ENCODE assay signal across 11 mouse cellular contexts in the genomic region with DNA sequence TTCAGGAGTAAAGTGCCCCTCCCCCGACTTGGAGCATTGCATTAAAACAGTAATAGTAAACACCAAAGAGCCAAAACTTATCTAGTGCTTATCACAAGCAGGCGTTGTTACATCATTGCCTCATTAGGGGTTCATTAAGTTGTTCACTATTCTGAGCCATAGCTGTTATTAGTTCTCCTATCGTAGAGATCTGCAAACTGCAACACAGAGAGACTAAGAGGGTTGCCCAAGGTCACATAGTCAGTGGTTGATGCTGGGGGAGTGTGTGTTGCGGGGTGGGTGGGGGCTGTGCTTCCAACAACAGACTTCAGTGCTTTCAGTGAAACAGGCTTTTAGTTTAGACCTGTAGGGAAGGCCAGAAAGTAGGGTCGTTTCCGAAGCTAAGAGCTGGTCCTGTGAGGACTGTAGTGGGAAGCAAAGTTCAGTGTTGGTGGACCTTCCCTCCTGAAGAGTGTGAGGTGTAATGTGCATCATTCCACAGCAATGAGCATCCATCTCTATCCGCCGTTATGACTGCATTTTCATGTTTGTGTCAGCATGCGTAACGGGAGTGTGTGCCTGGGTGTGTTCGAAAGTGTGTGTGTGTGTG. TPM values are rescaled to one million over a fixed set of nuclear protein-coding genes. Genes with fewer than 3 reads are reported as not detected.
A peak's percentile ranks its signal among the peaks of the same experiment; 100 is the strongest.
DNase-seq lines count a peak whose midpoint lies in the region; ATAC-seq and TF ChIP-seq lines count a peak whose summit lies in the region.
"Had no signal": no experiment of that assay in that cellular context is flagged by ENCODE, and none has a peak within 500 bp of the region (broad histone marks: within the 10 kb centered on the region; RNA-seq: fewer than 3 reads in every experiment).

No protein-coding gene starts in this region.

- H3K27ac ChIP-seq in heart, embryonic 13.5 days (replicated peaks) = no peak overlapping the region
- no peak overlapping the region for H3K27ac ChIP-seq in heart, adult 2 months
- H3K27ac ChIP-seq in embryonic facial prominence, embryonic 14.5 days (replicated peaks; ENCODE audit: low read depth, low read length) = peak overlapping the region; percentile 63
- H3K27ac ChIP-seq in limb, embryonic 14.5 days (replicated peaks; ENCODE audit: low read depth, low read length) = no peak overlapping the region
- H3K27ac ChIP-seq in cerebellum, adult 2 months (ENCODE audit: insufficient read depth, low read length) = no peak overlapping the region
- H3K27ac ChIP-seq: macrophage had no signal

- 3% methylated on average over 11 of the region's 11 CpGs for WGBS in heart, embryonic 13.5 days
- 17% methylated on average over 11 of the region's 11 CpGs for WGBS in heart, adult 2 months
- 11% methylated on average over 11 of the region's 11 CpGs for WGBS in embryonic facial prominence, embryonic 14.5 days
- WGBS in limb, embryonic 14.5 days = 7% methylated on average over 11 of the region's 11 CpGs
- 17% methylated on average over 11 of the region's 11 CpGs for WGBS in cerebellum, adult 2 months

- H3K9ac ChIP-seq in heart, embryonic 13.5 days = no peak overlapping the region
- H3K9ac ChIP-seq in heart, adult 2 months (ENCODE audit: low read depth, low read length) = no peak overlapping the region
- peak overlapping the region; percentile 74; the same call in 1 of the 2 replicates for H3K9ac ChIP-seq in embryonic facial prominence, embryonic 14.5 days (ENCODE audit: low read depth, low read length)
- no peak overlapping the region for H3K9ac ChIP-seq in limb, embryonic 14.5 days (ENCODE audit: low read depth, low read length, severe bottlenecking)

- H3K4me2 ChIP-seq in heart, embryonic 13.5 days = no peak overlapping the region
- peak overlapping the region; percentile 99 for H3K4me2 ChIP-seq in embryonic facial prominence, embryonic 14.5 days (ENCODE audit: low read depth, low read length)
- no peak overlapping the region for H3K4me2 ChIP-seq in limb, embryonic 14.5 days (replicated peaks; ENCODE audit: low read depth, low read length, severe bottlenecking)

- no peak for ATAC-seq in heart, embryonic 13.5 days (ENCODE audit: extremely low read depth, insufficient number of reproducible peaks, low FRiP score, low TSS enrichment)
- ATAC-seq in embryonic facial prominence, embryonic 14.5 days (ENCODE audit: low read depth) = no peak
- no peak for ATAC-seq in limb, embryonic 14.5 days (ENCODE audit: low FRiP score, low read depth)

- DNase-seq in heart, adult 2 months = no peak
- peak; percentile 15 for DNase-seq in 416B (ENCODE audit: low read depth)
- no peak for DNase-seq in embryonic facial prominence, embryonic 14.5 days (ENCODE audit: low spot score)
- DNase-seq in limb, embryonic 14.5 days (ENCODE audit: low spot score) = no peak
- no peak for DNase-seq in T-cell, adult 2 months (ENCODE audit: low spot score)
- no peak for DNase-seq in cerebellum, adult 2 months
- DNase-seq in layer of hippocampus, adult 9-11 months = no peak
- DNase-seq: kidney, adult 11 months had no signal

- no peaks in the 10 kb centered on the region for H3K9me3 ChIP-seq in heart, embryonic 13.5 days
- H3K9me3 ChIP-seq in embryonic facial prominence, embryonic 14.5 days (ENCODE audit: control insufficient read depth, low read length) = no peaks in the 10 kb centered on the region
- H3K9me3 ChIP-seq in limb, embryonic 14.5 days (ENCODE audit: control insufficient read depth, low read length) = no peaks in the 10 kb centered on the region

- intact Hi-C loops in heart, adult 2 months (cut with DNase I) = no loop called here

- no peaks in the 10 kb centered on the region for H3K79me2 ChIP-seq in heart, adult 2 months (replicated peaks; ENCODE audit: control insufficient read depth, insufficient read depth, low read length)

- no peak for TF ChIP-seq EP300 in heart, adult 2 months (IDR thresholded peaks at IDR 0.05; ENCODE audit: insufficient read depth, low read depth, low read length)

- H3K4me1 ChIP-seq in heart, embryonic 13.5 days = peaks cover 56% of the 10 kb centered on the region
- peaks cover 1% of the 10 kb centered on the region; the same call in 1 of the 2 replicates for H3K4me1 ChIP-seq in heart, adult 2 months (ENCODE audit: control insufficient read depth, insufficient read depth, low read length)
- peaks cover 22% of the 10 kb centered on the region for H3K4me1 ChIP-seq in embryonic facial prominence, embryonic 14.5 days (ENCODE audit: control insufficient read depth, insufficient read depth, low read length)
- peaks cover 28% of the 10 kb centered on the region for H3K4me1 ChIP-seq in limb, embryonic 14.5 days (ENCODE audit: control insufficient read depth, insufficient read depth, low read length)
- H3K4me1 ChIP-seq in cerebellum, adult 2 months (ENCODE audit: control insufficient read depth, insufficient read depth, low read length) = peaks cover 11% of the 10 kb centered on the region; the same call in 1 of the 2 replicates

- no peak for TF ChIP-seq POLR2A in heart, adult 2 months (IDR thresholded peaks at IDR 0.05; ENCODE audit: insufficient read depth, low read depth, low read length)
- no peak for TF ChIP-seq POLR2A in limb, embryonic 14.5 days (IDR thresholded peaks at IDR 0.05; ENCODE audit: borderline replicate concordance, extremely low read depth, insufficient read depth, insufficient read length)
- TF ChIP-seq POLR2A in cerebellum, adult 2 months (IDR thresholded peaks at IDR 0.05; ENCODE audit: borderline replicate concordance, insufficient read depth, low read length) = no peak

- TF ChIP-seq CTCF in heart, adult 2 months (IDR thresholded peaks at IDR 0.05) = no peak
- no peak for TF ChIP-seq CTCF in cerebellum, adult 2 months (IDR thresholded peaks at IDR 0.05; ENCODE audit: borderline replicate concordance, insufficient read depth, low read depth, low read length)

- no peaks in the 10 kb centered on the region for H3K36me3 ChIP-seq in heart, embryonic 13.5 days
- no peaks in the 10 kb centered on the region for H3K36me3 ChIP-seq in heart, adult 2 months (ENCODE audit: control insufficient read depth, insufficient read depth, low read length)
- H3K36me3 ChIP-seq in embryonic facial prominence, embryonic 14.5 days (ENCODE audit: control insufficient read depth, insufficient read depth, low read length) = no peaks in the 10 kb centered on the region
- no peaks in the 10 kb centered on the region for H3K36me3 ChIP-seq in limb, embryonic 14.5 days (ENCODE audit: control insufficient read depth, insufficient read depth, low read length)

- H3K27me3 ChIP-seq in heart, embryonic 13.5 days (replicated peaks) = peaks cover 99% of the 10 kb centered on the region
- peaks cover 57% of the 10 kb centered on the region for H3K27me3 ChIP-seq in heart, adult 2 months (ENCODE audit: control insufficient read depth, insufficient read depth, low read length)
- peaks cover 85% of the 10 kb centered on the region for H3K27me3 ChIP-seq in embryonic facial prominence, embryonic 14.5 days (replicated peaks; ENCODE audit: control insufficient read depth, insufficient read depth, low read length)
- H3K27me3 ChIP-seq in limb, embryonic 14.5 days (ENCODE audit: control insufficient read depth, insufficient read depth, low read length) = peaks cover 96% of the 10 kb centered on the region
- peaks cover 45% of the 10 kb centered on the region; the same call in 1 of the 2 replicates for H3K27me3 ChIP-seq in cerebellum, adult 2 months (ENCODE audit: control insufficient read depth, insufficient read depth, low read length)

- peak overlapping the region; percentile 37; the same call in 1 of the 2 replicates for H3K4me3 ChIP-seq in heart, embryonic 13.5 days
- no peak overlapping the region for H3K4me3 ChIP-seq in heart, adult 2 months
- peak overlapping the region; percentile 60 for H3K4me3 ChIP-seq in embryonic facial prominence, embryonic 14.5 days (ENCODE audit: low read depth, low read length)
- H3K4me3 ChIP-seq in limb, embryonic 14.5 days (replicated peaks; ENCODE audit: low read length) = peak overlapping the region; percentile 12; the same call in 1 of the 2 replicates
- H3K4me3 ChIP-seq in cerebellum, adult 2 months (replicated peaks; ENCODE audit: insufficient read depth, low read depth, low read length) = no peak overlapping the region

RNA-seq across cellular contexts. Expression of a gene that starts 4.2 kb away (rescaled TPM):
- polyA plus RNA-seq in heart, embryonic 13.5 days (2015; fragmentation: Nextera tagmentation; extraction: Ambion mirVana) = 0.09 and 0.33 TPM in 2 replicates
- not detected for total RNA-seq in heart, adult 2 months (2021)
- not detected in 2 replicates for polyA plus RNA-seq in heart, adult 2 months (2012; rRNA removed)
- 5.5 and 5.7 TPM in 2 replicates for polyA plus RNA-seq in embryonic facial prominence, embryonic 14.5 days (2014; fragmentation: Nextera tagmentation; extraction: Ambion mirVana)
- polyA plus RNA-seq in limb, embryonic 14.5 days (2012; rRNA removed) = 3.6 and 3.9 TPM in 2 replicates
- polyA plus RNA-seq in limb, embryonic 14.5 days (2014; fragmentation: Nextera tagmentation; extraction: Ambion mirVana) = 3.1 and 4.6 TPM in 2 replicates
- polyA plus RNA-seq in cerebellum, adult 2 months (2012; rRNA removed) = not detected in 2 replicates
- total RNA-seq: heart, adult 18-20 months had no signal
- polyA plus RNA-seq: macrophage had no signal

RNA-seq across cellular contexts. Expression of a gene that starts 14.4 kb away (rescaled TPM):
- 0.29 and 0.60 TPM in 2 replicates for polyA plus RNA-seq in heart, embryonic 13.5 days (2015; fragmentation: Nextera tagmentation; extraction: Ambion mirVana)
- total RNA-seq in heart, adult 2 months (2021) = under 1 TPM; 0.23 to 0.39 TPM
- 0.14 and 0.26 TPM in 2 replicates for polyA plus RNA-seq in heart, adult 2 months (2012; rRNA removed)
- polyA plus RNA-seq in embryonic facial prominence, embryonic 14.5 days (2014; fragmentation: Nextera tagmentation; extraction: Ambion mirVana) = 13.1 and 15.2 TPM in 2 replicates
- 4.3 and 6.3 TPM in 2 replicates for polyA plus RNA-seq in limb, embryonic 14.5 days (2012; rRNA removed)
- polyA plus RNA-seq in limb, embryonic 14.5 days (2014; fragmentation: Nextera tagmentation; extraction: Ambion mirVana) = 4.1 and 4.3 TPM in 2 replicates
- polyA plus RNA-seq in cerebellum, adult 2 months (2012; rRNA removed) = 0.14 and 0.20 TPM in 2 replicates
- polyA plus RNA-seq: macrophage had no signal

Comparison
In these comparisons a context has a peak if more than half of its experiments do, and no peak if none do; other contexts are left out.
1. H3K4me3 ChIP-seq: peak in heart, embryonic 13.5 days (single experiment), embryonic facial prominence, embryonic 14.5 days (single experiment) and limb, embryonic 14.5 days (single experiment); none in heart, adult 2 months (single experiment) and cerebellum, adult 2 months (single experiment).